Mouse (Mus musculus) kidney, adult 2 months (tissue): ENCODE measurements around the gene Csrp2. TPM values are rescaled to one million over a fixed set of nuclear protein-coding genes. Genes with fewer than 3 reads are reported as not detected.
A peak's percentile ranks its signal among the peaks of the same experiment; 100 is the strongest.

Experiments used
- DNase-seq: peaks from one replicate; pipeline ENCODE4 v3.0.0; 2021
- H3K27ac ChIP-seq: fragments of 200-500 bp; 2 replicates; pipeline ENCODE4 v1.5.1; 2012; ENCODE audit warnings: low read depth, low read length, control low read depth, inconsistent platforms; ENCODE audit not compliant: insufficient read depth
- H3K27me3 ChIP-seq: fragments of 200-500 bp; replicated peaks from 2 replicates; pipeline ENCODE4 v1.6.1; 2012; ENCODE audit warnings: mild to moderate bottlenecking, moderate library complexity, low read length, inconsistent platforms; ENCODE audit not compliant: control insufficient read depth, insufficient read depth
- H3K36me3 ChIP-seq: fragments of 200-500 bp; 2 replicates; pipeline ENCODE4 v1.6.1; 2012; ENCODE audit warnings: mild to moderate bottlenecking, moderate library complexity, low read length, inconsistent platforms; ENCODE audit not compliant: control insufficient read depth, insufficient read depth
- H3K4me1 ChIP-seq: fragments of 200-500 bp; 2 replicates; pipeline ENCODE4 v1.6.1; 2011; ENCODE audit warnings: low read length; ENCODE audit not compliant: control insufficient read depth, insufficient read depth
- H3K4me3 ChIP-seq: fragments of 200-500 bp; 2 replicates; pipeline ENCODE4 v1.5.1; 2011; ENCODE audit warnings: mild to moderate bottlenecking, low read depth, low read length, control low read depth; ENCODE audit not compliant: insufficient read depth
- CTCF ChIP-seq: fragments of 200-500 bp; conservative IDR thresholded peaks from 2 replicates; pipeline ENCODE4 v1.5.1; 2011; ENCODE audit warnings: low read depth, mild to moderate bottlenecking, control low read depth, low read length, moderate library complexity, mixed read lengths; ENCODE audit not compliant: insufficient read depth, insufficient read length
- POLR2A ChIP-seq: fragments of 200-500 bp; IDR thresholded peaks from one replicate; pipeline ENCODE4 v1.6.1; 2011; ENCODE audit warnings: low read depth, low read length, control low read depth
- WGBS: fragments of 180-500 bp; shearing (Covaris S2); methylation state at CpG from one replicate; pipeline ENCODE4 v1.1.7; 2018; 5-methylcytosine and 5-hydroxymethylcytosine counted together
- polyA plus RNA-seq: library from polyadenylated mRNA; depleted of rRNA; stranded (reverse); fragments of >200 nt; gene quantifications from 2 replicates; pipeline ENCODE4 v1.2.3, GENCODE M21; 2012

The Csrp2 gene
- polyA plus RNA-seq, 1 experiment, result 193 TPM

- Histone ChIP-seq H3K27me3 (no peaks in the 10 kb centered on the region), H3K27ac (no peak overlapping the region), H3K36me3 (peaks cover 1% of the 10 kb centered on the region; the same call in 1 of the 2 replicates), H3K4me1 (no peaks in the 10 kb centered on the region), H3K4me3 (no peak overlapping the region)
- DNase-seq, result no peak
- TF ChIP-seq CTCF (no peak), POLR2A (no peak)
- 59% methylated on average over 3 of the region's 3 CpGs for WGBS
Observed at GRCm38 (mm10) chr10:110971044-110971443, 51.5 kb downstream of the Csrp2 start.

- WGBS, result 46% methylated on average over 6 of the region's 6 CpGs
- Histone ChIP-seq H3K27ac (no peak overlapping the region), H3K4me1 (no peaks in the 10 kb centered on the region), H3K4me3 (no peak overlapping the region), H3K27me3 (no peaks in the 10 kb centered on the region), H3K36me3 (peaks cover 1% of the 10 kb centered on the region; the same call in 1 of the 2 replicates)
- TF ChIP-seq POLR2A (no peak), CTCF (no peak)
- DNase-seq, result no peak
Observed at GRCm38 (mm10) chr10:110971483-110971882, 51.9 kb downstream of the Csrp2 start.

- Histone ChIP-seq H3K36me3 (peaks cover 3% of the 10 kb centered on the region; the same call in 1 of the 2 replicates), H3K27me3 (no peaks in the 10 kb centered on the region), H3K27ac (no peak overlapping the region), H3K4me3 (no peak overlapping the region), H3K4me1 (no peaks in the 10 kb centered on the region)
- TF ChIP-seq POLR2A, result no peak
- no peak for TF ChIP-seq CTCF
- no peak for DNase-seq
- 66% methylated on average over 9 of the region's 9 CpGs for WGBS
Observed at GRCm38 (mm10) chr10:110971998-110972397, 52.4 kb downstream of the Csrp2 start.

GRCm38 (mm10) chr10:110974463-110974862, 54.9 kb downstream of the Csrp2 start:
- DNase-seq, result peak; percentile 75
- 22% methylated on average over 3 of the region's 3 CpGs for WGBS
- TF ChIP-seq POLR2A (no peak), CTCF (peak; percentile 75)

GRCm38 (mm10) chr10:110974885-110975284, 55.3 kb downstream of the Csrp2 start:
- WGBS, result 93% methylated on average over 1 of the region's 1 CpGs
- no peaks in the 10 kb centered on the region; the same call in 1 of the 2 replicates for H3K4me1 ChIP-seq
- DNase-seq, result no peak
- H3K36me3 ChIP-seq, result peaks cover 3% of the 10 kb centered on the region; the same call in 1 of the 2 replicates
- H3K27me3 ChIP-seq, result no peaks in the 10 kb centered on the region
- TF ChIP-seq CTCF (no peak), POLR2A (no peak)
- H3K27ac ChIP-seq, result no peak overlapping the region
- no peak overlapping the region for H3K4me3 ChIP-seq

More at GRCm38 (mm10) chr10:110974463-110974862, 54.9 kb downstream of the Csrp2 start:
- no peak overlapping the region for H3K4me3 ChIP-seq
- peaks cover 3% of the 10 kb centered on the region; the same call in 1 of the 2 replicates for H3K36me3 ChIP-seq
- no peaks in the 10 kb centered on the region for H3K27me3 ChIP-seq
- no peak overlapping the region for H3K27ac ChIP-seq
- H3K4me1 ChIP-seq, result no peaks in the 10 kb centered on the region

GRCm38 (mm10) chr10:110976046-110976445, 56.5 kb downstream of the Csrp2 start:
- TF ChIP-seq CTCF (peak; percentile 61), POLR2A (no peak)
- H3K36me3 ChIP-seq, result peaks cover 3% of the 10 kb centered on the region; the same call in 1 of the 2 replicates
- 2% methylated on average over 1 of the region's 1 CpGs for WGBS

GRCm38 (mm10) chr10:110977379-110977778, 57.8 kb downstream of the Csrp2 start:
- Histone ChIP-seq H3K27ac (no peak overlapping the region), H3K36me3 (peaks cover 3% of the 10 kb centered on the region; the same call in 1 of the 2 replicates), H3K4me3 (no peak overlapping the region), H3K27me3 (no peaks in the 10 kb centered on the region), H3K4me1 (peaks cover 3% of the 10 kb centered on the region; the same call in 1 of the 2 replicates)
- DNase-seq, result no peak
- no peak for TF ChIP-seq POLR2A
- no peak for TF ChIP-seq CTCF
- WGBS, result 52% methylated on average over 2 of the region's 2 CpGs

More at GRCm38 (mm10) chr10:110976046-110976445, 56.5 kb downstream of the Csrp2 start:
- no peaks in the 10 kb centered on the region for H3K27me3 ChIP-seq
- peaks cover 3% of the 10 kb centered on the region; the same call in 1 of the 2 replicates for H3K4me1 ChIP-seq
- peak; percentile 36 for DNase-seq
- no peak overlapping the region for H3K27ac ChIP-seq
- no peak overlapping the region for H3K4me3 ChIP-seq
